Mouse (Mus musculus) testis, adult 2 months (tissue): ENCODE measurements around the gene Fam221b. TPM values are rescaled to one million over a fixed set of nuclear protein-coding genes. Genes with fewer than 3 reads are reported as not detected.

Experiments
- H3K27ac ChIP-seq: fragments of 200-500 bp; 2 replicates; pipeline ENCODE4 v1.5.1; 2012; ENCODE audit warnings: low read depth, low read length; ENCODE audit not compliant: control insufficient read depth, insufficient read depth
- H3K27me3 ChIP-seq: fragments of 200-500 bp; 2 replicates; pipeline ENCODE4 v1.6.1; 2012; ENCODE audit warnings: mild to moderate bottlenecking, low read length, moderate library complexity; ENCODE audit not compliant: control insufficient read depth, insufficient read depth
- H3K36me3 ChIP-seq: fragments of 200-500 bp; 2 replicates; pipeline ENCODE4 v1.6.1; 2012; ENCODE audit warnings: mild to moderate bottlenecking, low read length; ENCODE audit not compliant: control insufficient read depth, insufficient read depth
- H3K4me1 ChIP-seq: fragments of 200-500 bp; 2 replicates; pipeline ENCODE4 v1.6.1; 2012; ENCODE audit warnings: low read length; ENCODE audit not compliant: control insufficient read depth, insufficient read depth
- H3K4me3 ChIP-seq: fragments of 200-500 bp; 2 replicates; pipeline ENCODE4 v1.5.1; 2012; ENCODE audit warnings: low read depth, mild to moderate bottlenecking, low read length, moderate library complexity, mixed read lengths; ENCODE audit not compliant: control insufficient read depth
- CTCF ChIP-seq: fragments of 200-500 bp; IDR thresholded peaks from 2 replicates; pipeline ENCODE4 v1.5.1; 2012; ENCODE audit warnings: low read depth, mild to moderate bottlenecking, inconsistent platforms, low read length, moderate library complexity; ENCODE audit not compliant: control insufficient read depth, insufficient read depth, insufficient replicate concordance
- POLR2A ChIP-seq: fragments of 200-500 bp; IDR thresholded peaks from 2 replicates; pipeline ENCODE4 v1.6.1; 2012; ENCODE audit warnings: low read depth, mild to moderate bottlenecking, inconsistent platforms, low read length, moderate library complexity; ENCODE audit not compliant: control insufficient read depth
- polyA plus RNA-seq: library from polyadenylated mRNA; depleted of rRNA; stranded (reverse); fragments of >200 nt; gene quantifications from 2 replicates; pipeline ENCODE4 v1.2.3, GENCODE M21; 2012

The Fam221b gene
- polyA plus RNA-seq, 1 experiment, result 185 TPM

DNA sequence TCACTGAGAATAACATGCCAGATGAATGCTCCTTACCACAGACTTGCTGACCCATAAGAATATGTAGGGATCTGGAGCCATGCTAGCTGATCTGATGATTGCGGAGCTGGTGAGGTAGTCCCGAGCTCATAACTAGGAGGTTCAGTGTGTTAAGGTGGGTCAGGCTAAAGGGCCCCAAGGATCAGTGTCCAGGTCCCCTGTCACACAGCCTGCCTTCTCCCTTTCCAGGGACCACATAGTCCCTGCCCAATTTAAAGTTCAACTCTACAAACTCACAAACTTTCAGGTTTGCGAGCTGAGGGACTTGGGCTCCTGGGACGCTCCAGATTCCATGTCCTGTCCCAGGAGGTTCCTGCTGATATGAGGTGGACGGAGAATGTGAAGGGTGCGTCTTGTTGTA lies 31.8 kb upstream of the Fam221b start, which contains the start of gene Olfr70:
Gene Olfr70, minus strand, starts transcription at position 101 of the 400 bp plus-strand sequence.
- TF ChIP-seq POLR2A, result no peak
- Histone ChIP-seq H3K27me3 (no peaks in the 10 kb centered on the region), H3K4me3 (no peak within 1 kb of the TSS), H3K27ac (no peak within 1 kb of the TSS), H3K4me1 (no peaks in the 10 kb centered on the region), H3K36me3 (no peaks in the 10 kb centered on the region)

DNA sequence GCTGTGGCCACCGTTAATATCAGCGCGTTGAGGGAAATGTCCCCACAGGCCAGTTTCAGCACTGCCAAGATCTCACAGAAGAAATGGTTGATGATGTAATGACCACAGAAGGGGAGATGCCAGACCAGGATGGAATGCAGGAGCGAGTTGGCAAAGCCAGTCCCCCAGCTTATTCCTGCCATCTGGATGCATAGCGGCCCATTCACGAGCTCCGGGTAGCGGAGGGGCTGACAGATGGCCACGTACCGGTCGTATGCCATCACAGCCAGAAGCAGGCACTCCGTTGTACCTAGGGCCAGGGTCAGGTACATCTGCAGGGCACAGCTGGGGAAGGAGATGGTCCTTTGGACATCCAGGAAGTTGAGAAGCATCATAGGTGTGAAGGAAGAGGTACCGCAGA lies 27.6 kb upstream of the Fam221b start:
- Histone ChIP-seq H3K4me3 (no peak overlapping the region), H3K27ac (no peak overlapping the region), H3K36me3 (no peaks in the 10 kb centered on the region), H3K27me3 (no peaks in the 10 kb centered on the region), H3K4me1 (no peaks in the 10 kb centered on the region)
- TF ChIP-seq POLR2A, result no peak
- TF ChIP-seq CTCF, result no peak

DNA sequence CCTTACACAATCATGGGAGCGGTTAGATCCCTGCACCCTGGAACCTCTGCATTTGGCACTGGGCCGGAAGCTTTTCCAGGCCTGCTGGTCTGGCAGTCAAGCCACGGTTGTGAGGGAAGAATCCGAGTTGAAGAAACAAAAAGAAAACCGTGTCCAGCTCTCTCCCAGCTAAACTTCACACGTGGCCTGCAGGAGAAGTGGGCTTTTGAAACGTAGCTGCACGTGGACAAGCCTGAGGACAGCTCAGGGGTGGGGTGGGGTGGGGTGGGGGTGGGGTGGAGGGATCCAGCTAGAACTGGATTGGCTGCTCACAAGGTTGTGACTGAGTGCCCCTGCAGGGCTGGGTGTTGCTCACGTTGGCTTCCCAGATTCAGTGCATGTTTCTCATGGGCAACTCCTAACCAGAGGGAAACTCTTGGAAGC lies 26.3 kb upstream of the Fam221b start:
- Histone ChIP-seq H3K4me3 (no peak overlapping the region), H3K27ac (no peak overlapping the region), H3K4me1 (no peaks in the 10 kb centered on the region), H3K36me3 (no peaks in the 10 kb centered on the region), H3K27me3 (no peaks in the 10 kb centered on the region)
- TF ChIP-seq POLR2A (no peak), CTCF (no peak)

DNA sequence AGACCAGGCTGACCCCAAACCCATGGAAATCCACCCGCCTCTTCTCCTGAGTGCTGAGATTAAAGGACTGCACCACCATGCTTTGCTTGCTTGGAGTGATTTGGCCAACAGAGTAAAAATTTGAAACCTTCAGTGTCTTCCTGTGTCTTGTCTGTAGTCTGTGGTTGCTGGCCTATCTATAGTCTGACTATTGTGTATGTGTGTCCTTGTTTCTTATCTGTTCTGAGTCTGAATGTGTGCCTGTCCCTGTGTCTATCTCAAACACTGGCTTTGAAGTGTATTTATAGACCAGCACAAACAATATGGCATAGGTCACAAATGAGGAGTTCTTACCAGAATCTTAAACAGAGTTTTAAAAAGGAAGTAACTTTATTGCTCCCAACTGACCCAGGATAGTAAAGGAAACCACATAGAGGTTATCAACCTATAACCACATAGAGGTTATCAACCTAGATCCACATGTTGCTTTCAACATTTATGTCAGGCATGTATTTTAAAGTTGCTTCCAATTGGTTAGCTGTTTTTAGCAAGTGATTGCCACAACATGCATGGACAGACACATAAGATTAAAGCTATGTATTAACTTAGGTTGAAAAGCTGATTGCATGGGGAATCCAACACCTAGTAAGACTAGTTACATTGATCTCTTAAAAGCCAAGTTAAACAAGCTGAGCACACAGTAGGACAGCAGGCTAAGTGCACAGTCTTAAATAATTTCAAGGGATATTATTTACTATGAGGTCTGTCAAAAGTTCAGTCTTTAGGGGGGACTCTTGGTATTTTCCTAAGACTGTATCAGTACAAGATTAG lies 25.7 kb upstream of the Fam221b start:
- no peak overlapping the region for H3K4me3 ChIP-seq
- H3K36me3 ChIP-seq, result no peaks in the 10 kb centered on the region; the same call in 1 of the 2 replicates
- H3K27me3 ChIP-seq, result no peaks in the 10 kb centered on the region
- no peak overlapping the region for H3K27ac ChIP-seq
- TF ChIP-seq CTCF (no peak), POLR2A (no peak)
- H3K4me1 ChIP-seq, result no peaks in the 10 kb centered on the region

DNA sequence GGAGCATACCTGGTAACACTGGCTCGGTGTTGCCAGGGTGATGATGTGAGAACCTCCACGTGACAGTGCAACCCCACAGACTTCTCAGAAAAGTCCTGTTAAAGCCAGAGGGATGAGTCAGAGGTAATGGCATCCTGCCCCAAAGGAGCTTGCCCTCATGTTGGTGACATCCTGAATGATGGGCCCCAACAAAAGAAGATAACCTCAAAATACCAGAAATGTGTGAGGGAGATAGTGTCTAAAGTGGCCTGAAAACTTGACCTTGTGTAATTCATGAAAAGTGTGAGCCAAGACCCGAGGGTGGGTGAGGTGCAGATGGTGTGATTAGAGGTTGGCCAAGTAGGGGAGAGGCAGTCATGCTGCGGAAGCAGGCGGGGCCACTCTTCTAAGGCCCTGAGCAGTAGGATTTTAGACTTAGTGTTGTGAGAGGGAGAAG lies 24.9 kb upstream of the Fam221b start:
- TF ChIP-seq POLR2A (no peak), CTCF (no peak)
- Histone ChIP-seq H3K27ac (no peak overlapping the region), H3K4me3 (no peak overlapping the region), H3K36me3 (no peaks in the 10 kb centered on the region; the same call in 1 of the 2 replicates), H3K4me1 (no peaks in the 10 kb centered on the region), H3K27me3 (no peaks in the 10 kb centered on the region)

DNA sequence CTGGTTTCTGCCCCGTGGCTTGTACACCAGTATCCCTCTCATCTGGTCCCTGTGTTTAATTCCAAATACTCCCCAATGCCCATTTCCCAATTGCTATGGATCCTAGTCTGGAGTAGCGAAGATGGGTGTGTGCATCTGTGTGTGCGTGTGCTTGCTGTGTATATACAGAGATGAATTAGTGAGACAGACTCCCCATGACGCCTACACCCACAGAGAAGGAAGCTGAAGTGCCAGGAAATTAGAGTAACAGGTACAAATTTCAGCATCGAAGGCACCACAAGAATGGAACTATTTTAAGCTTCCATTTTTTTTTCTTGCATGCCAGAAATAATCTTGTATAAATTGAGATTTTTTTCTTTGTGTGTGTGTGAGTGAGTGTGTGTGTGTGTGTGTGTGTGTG lies 22.1 kb upstream of the Fam221b start:
- H3K4me3 ChIP-seq, result no peak overlapping the region
- no peak overlapping the region for H3K27ac ChIP-seq
- TF ChIP-seq CTCF (no peak), POLR2A (no peak)
- no peaks in the 10 kb centered on the region for H3K4me1 ChIP-seq
- no peaks in the 10 kb centered on the region; the same call in 1 of the 2 replicates for H3K36me3 ChIP-seq
- H3K27me3 ChIP-seq, result no peaks in the 10 kb centered on the region

DNA sequence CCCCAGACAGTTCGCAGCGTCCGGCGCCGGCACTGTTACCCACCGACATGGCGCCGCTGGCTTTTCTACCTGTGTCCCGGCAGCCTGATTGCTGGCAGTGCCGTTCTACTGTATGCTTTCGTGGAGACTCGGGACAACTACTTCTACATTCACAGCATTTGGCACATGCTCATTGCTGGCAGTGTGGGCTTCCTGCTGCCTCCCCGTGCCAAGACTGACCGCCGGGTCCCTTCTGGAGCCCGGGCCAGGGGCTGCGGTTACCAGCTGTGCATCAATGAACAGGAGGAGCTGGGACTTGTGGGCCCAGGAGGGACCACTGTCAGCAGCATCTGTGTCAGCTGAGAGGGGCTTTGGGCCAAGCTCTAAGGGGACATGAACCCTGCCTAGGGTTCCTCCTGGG lies 21.1 kb upstream of the Fam221b start:
- Histone ChIP-seq H3K4me3 (no peak overlapping the region), H3K4me1 (no peaks in the 10 kb centered on the region)

More for the DNA sequence above, 21.1 kb upstream of the Fam221b start:
- Histone ChIP-seq H3K36me3 (peaks cover 2% of the 10 kb centered on the region; the same call in 1 of the 2 replicates), H3K27me3 (no peaks in the 10 kb centered on the region), H3K27ac (no peak overlapping the region)
- TF ChIP-seq POLR2A, result no peak
- no peak for TF ChIP-seq CTCF
